Mouse (Mus musculus): ENCODE data around the gene Ankrd2.

DNA sequence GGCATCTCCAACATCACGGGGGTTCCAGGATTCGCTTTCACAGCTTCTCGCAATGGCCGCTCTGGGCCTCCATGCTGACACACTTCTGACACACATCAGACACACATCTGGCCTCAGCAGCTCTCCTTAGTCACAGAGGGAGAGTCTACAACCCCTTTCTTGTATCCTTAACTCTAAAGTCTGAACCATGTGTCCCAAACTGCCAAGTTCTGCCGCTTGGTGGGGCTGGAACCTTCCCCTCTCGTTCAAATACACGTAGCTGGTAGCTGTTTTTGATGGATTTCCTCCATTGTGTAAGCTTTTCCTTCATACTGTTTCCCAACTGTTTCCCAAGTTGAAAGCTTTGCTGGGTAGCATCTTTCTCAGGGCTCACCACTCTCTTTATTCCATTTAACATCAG, 35.4 kb downstream of the Ankrd2 start:
- TF ChIP-seq POLR2A (IDR thresholded peaks at IDR 0.05; ENCODE audit: insufficient read depth, low read depth, low read length) (no peak), CTCF (IDR thresholded peaks at IDR 0.05) (no peak), EP300 (IDR thresholded peaks at IDR 0.05; ENCODE audit: insufficient read depth, low read depth, low read length) (no peak)

All from heart, adult 2 months (tissue).